Mouse (Mus musculus) E14TG2a.4 (cell line): ENCODE results near the gene Ntn1.

Experiments
- CTCF ChIP-seq: conservative IDR thresholded peaks from 2 replicates; pipeline ENCODE4 v1.5.1; 2014; ENCODE audit warnings: low read length
- NANOG ChIP-seq: IDR thresholded peaks from 2 replicates; pipeline ENCODE4 v1.6.1; 2014; ENCODE audit warnings: borderline replicate concordance, low read length, mixed read lengths
- POU5F1 ChIP-seq: IDR thresholded peaks from 2 replicates; pipeline ENCODE4 v1.6.1; 2014; ENCODE audit warnings: low read length, borderline replicate concordance

- TF ChIP-seq CTCF (no peak), NANOG (no peak), POU5F1 (no peak)
These were observed 205.5 kb downstream of the Ntn1 start for GRCm38 (mm10) chr11:68195168-68195567.
